Mouse (Mus musculus) liver, adult 2 months (tissue): ENCODE results near the gene Plekhs1.

Experiments
- CTCF ChIP-seq: fragments of 200-500 bp; IDR thresholded peaks from 2 replicates; pipeline ENCODE4 v1.5.1; 2011; ENCODE audit warnings: low read depth, low read length, control low read depth
- POLR2A ChIP-seq: fragments of 200-500 bp; IDR thresholded peaks from 2 replicates; pipeline ENCODE4 v1.6.1; 2011; ENCODE audit warnings: low read length, control low read depth; ENCODE audit not compliant: insufficient read depth; ENCODE audit errors: extremely low read depth

DNA sequence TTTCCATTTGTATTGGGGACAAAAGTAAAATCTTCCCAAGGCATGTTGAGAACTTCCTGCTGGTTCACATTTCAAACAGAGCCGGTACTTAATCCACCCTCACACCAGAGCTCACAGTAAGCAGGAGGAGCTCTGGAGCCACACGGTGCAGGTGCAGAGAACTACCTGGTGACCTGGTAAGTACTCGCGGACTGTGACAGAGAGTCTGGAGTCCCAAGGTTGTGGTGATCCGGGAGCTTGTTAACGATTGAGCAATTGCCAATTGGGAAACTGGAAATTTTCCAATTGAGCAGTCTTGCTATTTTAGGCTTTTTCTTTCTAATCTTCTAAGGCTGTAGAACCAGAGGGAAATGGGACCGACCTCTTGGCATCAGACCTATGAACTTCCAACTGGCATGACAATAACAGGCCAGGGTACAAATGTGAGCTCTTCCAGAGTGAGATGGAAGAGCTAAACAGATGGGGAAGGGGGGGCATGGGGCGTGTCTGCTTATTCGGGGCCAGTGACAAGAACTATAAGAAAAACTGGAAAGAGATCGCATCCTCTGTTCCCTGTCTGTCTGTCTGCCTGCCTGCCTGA lies at the start of gene Plekhs1:
- no peak for TF ChIP-seq CTCF
- TF ChIP-seq POLR2A = no peak
